Mouse (Mus musculus) lung, postnatal 0 days (tissue): ENCODE results near the gene Msantd2. TPM values are rescaled to one million over a fixed set of nuclear protein-coding genes. Genes with fewer than 3 reads are reported as not detected.

Experiments
- ATAC-seq: fragments of 200-750 bp; cut with Nextera tagmentation; 2 replicates; pipeline ENCODE4 v1.8.0; 2017; ENCODE audit warnings: moderate library complexity
- DNase-seq: peaks from one replicate; pipeline ENCODE4 v3.0.0-alpha.2; 2016; ENCODE audit warnings: low spot score
- H3K27ac ChIP-seq: fragments of 300-500 bp; sonication (generic); 2 replicates; pipeline ENCODE4 v1.5.1; 2014; ENCODE audit warnings: antibody characterized with exemption, mild to moderate bottlenecking, low read length, mixed read lengths
- H3K27me3 ChIP-seq: fragments of 300-500 bp; sonication (generic); replicated peaks from 2 replicates; pipeline ENCODE4 v1.6.1; 2014; ENCODE audit warnings: low read length, mixed read lengths; ENCODE audit not compliant: insufficient read depth
- H3K36me3 ChIP-seq: fragments of 300-500 bp; sonication (generic); 2 replicates; pipeline ENCODE4 v1.6.1; 2014; ENCODE audit warnings: low read length, mixed read lengths; ENCODE audit not compliant: insufficient read depth
- H3K4me1 ChIP-seq: fragments of 300-500 bp; sonication (generic); 2 replicates; pipeline ENCODE4 v1.6.1; 2014; ENCODE audit warnings: antibody characterized with exemption, low read depth, low read length, mixed read lengths; ENCODE audit not compliant: insufficient read depth
- H3K4me2 ChIP-seq: fragments of 300-500 bp; sonication (generic); replicated peaks from 2 replicates; pipeline ENCODE4 v1.6.1; 2014; ENCODE audit warnings: low read depth, mild to moderate bottlenecking, low read length, moderate library complexity, mixed read lengths
- H3K4me3 ChIP-seq: fragments of 300-500 bp; sonication (generic); 2 replicates; pipeline ENCODE4 v1.5.1; 2014; ENCODE audit warnings: low read depth, low read length
- H3K9ac ChIP-seq: fragments of 300-500 bp; sonication (generic); replicated peaks from 2 replicates; pipeline ENCODE4 v1.6.1; 2014; ENCODE audit warnings: low read depth, mild to moderate bottlenecking
- H3K9me3 ChIP-seq: fragments of 300-500 bp; sonication (generic); 2 replicates; pipeline ENCODE4 v1.6.1; 2016; ENCODE audit warnings: low read length, mixed read lengths
- CTCF ChIP-seq: IDR thresholded peaks from 2 replicates; pipeline ENCODE4 v1.5.1; 2016; ENCODE audit warnings: antibody characterized with exemption, mild to moderate bottlenecking
- EP300 ChIP-seq: IDR thresholded peaks from 2 replicates; pipeline ENCODE4 v1.6.1; 2016; ENCODE audit warnings: antibody characterized with exemption, mild to moderate bottlenecking, control low read depth
- WGBS: fragments of 180-500 bp; shearing (Covaris S2); extraction: QIAGEN DNeasy Blood & Tissue Kit; methylation state at CpG from one replicate; pipeline ENCODE4 v1.1.7; 2014; 5-methylcytosine and 5-hydroxymethylcytosine counted together
- polyA plus RNA-seq: library from polyadenylated mRNA; unstranded; fragments of >200 nt; fragmentation: Nextera tagmentation; extraction: Ambion mirVana; gene quantifications from 2 replicates; pipeline ENCODE4 v1.2.1, GENCODE M21; 2015

The Msantd2 gene
- polyA plus RNA-seq = 12.1 and 12.2 TPM in 2 replicates

GRCm38 (mm10) chr9:37488611-37489396 lies at the start of gene Msantd2:
Gene Msantd2 (plus strand): TSS chr9:37489319.
- Histone ChIP-seq H3K9me3 (no peaks in the 10 kb centered on the region), H3K4me3 (peak within 1 kb of the TSS; percentile 100), H3K27me3 (no peaks in the 10 kb centered on the region), H3K4me2 (peak within 1 kb of the TSS; percentile 92), H3K27ac (peak within 1 kb of the TSS; percentile 100), H3K36me3 (no peaks in the 10 kb centered on the region), H3K4me1 (peaks cover 6% of the 10 kb centered on the region; the same call in 1 of the 2 replicates), H3K9ac (peak within 1 kb of the TSS; percentile 90)
- peak; percentile 97 for ATAC-seq
- TF ChIP-seq CTCF = no peak
- peak; percentile 34; the same call in 1 of the 2 replicates for TF ChIP-seq EP300
- peak; percentile 94 for DNase-seq
- WGBS = 0% methylated on average over 27 of the region's 44 CpGs

- Histone ChIP-seq H3K9ac (no peak overlapping the region), H3K4me1 (no peaks in the 10 kb centered on the region), H3K9me3 (no peaks in the 10 kb centered on the region), H3K27me3 (peaks cover 27% of the 10 kb centered on the region), H3K36me3 (no peaks in the 10 kb centered on the region), H3K4me3 (no peak overlapping the region), H3K27ac (no peak overlapping the region), H3K4me2 (no peak overlapping the region)
- no peak for ATAC-seq
- TF ChIP-seq CTCF = no peak
- no peak for TF ChIP-seq EP300
- DNase-seq = no peak
- WGBS = 5% methylated on average over 5 of the region's 5 CpGs
These were observed 36.7 kb upstream of the Msantd2 start for GRCm38 (mm10) chr9:37452401-37452800.

- H3K36me3 ChIP-seq = no peaks in the 10 kb centered on the region
- no peak overlapping the region for H3K9ac ChIP-seq
- H3K4me2 ChIP-seq = no peak overlapping the region
- no peak overlapping the region for H3K4me3 ChIP-seq
- ATAC-seq = no peak
- TF ChIP-seq EP300 (no peak), CTCF (no peak)
- H3K9me3 ChIP-seq = no peaks in the 10 kb centered on the region
- WGBS = 26% methylated on average over 4 of the region's 4 CpGs
- peaks cover 35% of the 10 kb centered on the region for H3K27me3 ChIP-seq
- H3K27ac ChIP-seq = no peak overlapping the region
- no peak for DNase-seq
- H3K4me1 ChIP-seq = no peaks in the 10 kb centered on the region
These were observed 35.8 kb upstream of the Msantd2 start for GRCm38 (mm10) chr9:37453328-37453727.

- no peak overlapping the region for H3K27ac ChIP-seq
- H3K36me3 ChIP-seq = no peaks in the 10 kb centered on the region
- ATAC-seq = no peak
- H3K4me3 ChIP-seq = no peak overlapping the region
- no peak for DNase-seq
- no peaks in the 10 kb centered on the region for H3K4me1 ChIP-seq
- no peak overlapping the region for H3K4me2 ChIP-seq
- H3K9ac ChIP-seq = no peak overlapping the region
- peaks cover 43% of the 10 kb centered on the region for H3K27me3 ChIP-seq
- no peaks in the 10 kb centered on the region for H3K9me3 ChIP-seq
- TF ChIP-seq EP300 = no peak
- TF ChIP-seq CTCF = no peak
- 21% methylated on average over 6 of the region's 6 CpGs for WGBS
These were observed 35.1 kb upstream of the Msantd2 start for GRCm38 (mm10) chr9:37454011-37454492.

- H3K4me2 ChIP-seq = no peak overlapping the region
- no peak overlapping the region for H3K9ac ChIP-seq
- no peak for DNase-seq
- H3K27ac ChIP-seq = no peak overlapping the region
- H3K27me3 ChIP-seq = peaks cover 51% of the 10 kb centered on the region
- H3K4me1 ChIP-seq = no peaks in the 10 kb centered on the region
- no peak for TF ChIP-seq CTCF
- TF ChIP-seq EP300 = no peak
- no peaks in the 10 kb centered on the region for H3K9me3 ChIP-seq
- ATAC-seq = no peak
- H3K36me3 ChIP-seq = no peaks in the 10 kb centered on the region
- H3K4me3 ChIP-seq = no peak overlapping the region
- WGBS = 39% methylated on average over 3 of the region's 3 CpGs
These were observed 34.1 kb upstream of the Msantd2 start for GRCm38 (mm10) chr9:37454991-37455390.

- WGBS = 4% methylated on average over 8 of the region's 8 CpGs
- H3K4me3 ChIP-seq = no peak overlapping the region
- DNase-seq = no peak
- TF ChIP-seq CTCF = no peak
- no peak for TF ChIP-seq EP300
- H3K27me3 ChIP-seq = peaks cover 58% of the 10 kb centered on the region
- H3K36me3 ChIP-seq = no peaks in the 10 kb centered on the region
- no peak overlapping the region for H3K27ac ChIP-seq
- H3K4me1 ChIP-seq = 0 out of 2 replicates have a peak, but pooled peaks cover 3% of the 10 kb centered on the region
- H3K9me3 ChIP-seq = no peaks in the 10 kb centered on the region
- no peak overlapping the region for H3K4me2 ChIP-seq
- no peak overlapping the region for H3K9ac ChIP-seq
- no peak for ATAC-seq
These were observed 33.3 kb upstream of the Msantd2 start for GRCm38 (mm10) chr9:37455868-37456267.
